Mouse (Mus musculus) heart, embryonic 13.5 days (tissue): Measurements from ENCODE around the gene Bud23. TPM values are rescaled to one million over a fixed set of nuclear protein-coding genes. Genes with fewer than 3 reads are reported as not detected.

Experiments
- polyA plus RNA-seq: library from polyadenylated mRNA; unstranded; fragments of >200 nt; fragmentation: Nextera tagmentation; extraction: Ambion mirVana; gene quantifications from 2 replicates; pipeline ENCODE4 v1.2.1, GENCODE M21; 2015

Gene Bud23
- polyA plus RNA-seq, 1 experiment from 2014 or later, result 70.8 TPM

Other genes with a start within 250 kb of the Bud23 start
- not detected in 2 replicates for gene Tmem270, start 158.2 kb downstream of the Bud23 start, polyA plus RNA-seq
- 3.2 and 9.9 TPM in 2 replicates for gene Cldn13, start 149.4 kb downstream of the Bud23 start, polyA plus RNA-seq
- 9.3 and 10.4 TPM in 2 replicates for gene Mettl27, start 132.6 kb downstream of the Bud23 start, polyA plus RNA-seq
- 1.6 and 1.7 TPM in 2 replicates for gene Cldn4, start 118.0 kb downstream of the Bud23 start, polyA plus RNA-seq
- gene Cldn3, start 78.7 kb downstream of the Bud23 start, polyA plus RNA-seq, result 6.3 and 7.0 TPM in 2 replicates
- gene Abhd11, start 55.8 kb downstream of the Bud23 start, polyA plus RNA-seq, result 59.1 and 65.8 TPM in 2 replicates
- gene Stx1a, start 41.5 kb downstream of the Bud23 start, polyA plus RNA-seq, result 8.2 and 8.3 TPM in 2 replicates
- gene Dnajc30, start 757 bp downstream of the Bud23 start, polyA plus RNA-seq, result 26.4 and 28.1 TPM in 2 replicates
- 3.0 and 3.3 TPM in 2 replicates for gene Vps37d, start 13.3 kb upstream of the Bud23 start, polyA plus RNA-seq
- 1.2 and 1.3 TPM in 2 replicates for gene Mlxipl, start 24.9 kb upstream of the Bud23 start, polyA plus RNA-seq
- gene Tbl2, start 84.7 kb upstream of the Bud23 start, polyA plus RNA-seq, result 18.0 and 18.1 TPM in 2 replicates
- 33.7 and 38.0 TPM in 2 replicates for gene Bcl7b, start 103.3 kb upstream of the Bud23 start, polyA plus RNA-seq
- gene Baz1b, start 122.3 kb upstream of the Bud23 start, polyA plus RNA-seq, result 21.9 and 24.4 TPM in 2 replicates
- gene Fzd9, start 186.3 kb upstream of the Bud23 start, polyA plus RNA-seq, result 5.4 and 6.4 TPM in 2 replicates